Mouse (Mus musculus) hindbrain, postnatal 0 days (tissue): Measurements from ENCODE around the gene Rasgef1b. TPM values are rescaled to one million over a fixed set of nuclear protein-coding genes. Genes with fewer than 3 reads are reported as not detected.

ENCODE experiments used
- ATAC-seq: fragments of 200-750 bp; cut with Nextera tagmentation; 2 replicates; pipeline ENCODE4 v1.8.0; 2017; ENCODE audit warnings: mild to moderate bottlenecking, moderate TSS enrichment, moderate library complexity
- DNase-seq: peaks from one replicate; pipeline ENCODE4 v3.0.0-alpha.2; 2015; ENCODE audit warnings: low spot score
- H3K27ac ChIP-seq: fragments of 300-500 bp; sonication (generic); 2 replicates; pipeline ENCODE4 v1.5.1; 2014; ENCODE audit warnings: mild to moderate bottlenecking
- H3K27me3 ChIP-seq: fragments of 300-500 bp; sonication (generic); 2 replicates; pipeline ENCODE4 v1.6.1; 2014; ENCODE audit warnings: low read length, mixed read lengths; ENCODE audit not compliant: insufficient read depth
- H3K36me3 ChIP-seq: fragments of 300-500 bp; sonication (generic); 2 replicates; pipeline ENCODE4 v1.6.1; 2014; ENCODE audit warnings: low read length, mixed read lengths; ENCODE audit not compliant: insufficient read depth
- H3K4me1 ChIP-seq: fragments of 300-500 bp; sonication (generic); 2 replicates; pipeline ENCODE4 v1.6.1; 2014; ENCODE audit warnings: antibody characterized with exemption, low read length, mixed read lengths; ENCODE audit not compliant: insufficient read depth
- H3K4me2 ChIP-seq: fragments of 300-500 bp; sonication (generic); 2 replicates; pipeline ENCODE4 v1.6.1; 2014; ENCODE audit warnings: low read depth, mild to moderate bottlenecking, low read length, moderate library complexity, mixed read lengths
- H3K4me3 ChIP-seq: fragments of 300-500 bp; sonication (generic); 2 replicates; pipeline ENCODE4 v1.5.1; 2014; ENCODE audit warnings: low read length
- H3K9ac ChIP-seq: fragments of 300-500 bp; sonication (generic); replicated peaks from 2 replicates; pipeline ENCODE4 v1.6.1; 2014; ENCODE audit warnings: mild to moderate bottlenecking, low read length, moderate library complexity, mixed read lengths
- H3K9me3 ChIP-seq: fragments of 300-500 bp; sonication (generic); 2 replicates; pipeline ENCODE4 v1.6.1; 2016; ENCODE audit warnings: low read length, mixed read lengths
- CTCF ChIP-seq: IDR thresholded peaks from 2 replicates; pipeline ENCODE4 v1.5.1; 2016; ENCODE audit warnings: antibody characterized with exemption, control low read depth, low read depth
- WGBS: fragments of 180-500 bp; shearing (Covaris S2); extraction: QIAGEN DNeasy Blood & Tissue Kit; methylation state at CpG from one replicate; pipeline ENCODE4 v1.1.7; 2014; 5-methylcytosine and 5-hydroxymethylcytosine counted together
- polyA plus RNA-seq: library from polyadenylated mRNA; unstranded; fragments of >200 nt; fragmentation: Nextera tagmentation; extraction: Ambion mirVana; gene quantifications from 2 replicates; pipeline ENCODE4 v1.2.1, GENCODE M21; 2015
- total RNA-seq: library from RNA; depleted of rRNA; stranded (reverse); fragments of >200 nt; gene quantifications from 2 replicates; pipeline ENCODE4 v1.2.3, GENCODE M21; 2014

Rasgef1b gene
- total and polyA plus RNA-seq, 2 experiments from 2014 or later = 32.0 to 39.9 TPM

DNA sequence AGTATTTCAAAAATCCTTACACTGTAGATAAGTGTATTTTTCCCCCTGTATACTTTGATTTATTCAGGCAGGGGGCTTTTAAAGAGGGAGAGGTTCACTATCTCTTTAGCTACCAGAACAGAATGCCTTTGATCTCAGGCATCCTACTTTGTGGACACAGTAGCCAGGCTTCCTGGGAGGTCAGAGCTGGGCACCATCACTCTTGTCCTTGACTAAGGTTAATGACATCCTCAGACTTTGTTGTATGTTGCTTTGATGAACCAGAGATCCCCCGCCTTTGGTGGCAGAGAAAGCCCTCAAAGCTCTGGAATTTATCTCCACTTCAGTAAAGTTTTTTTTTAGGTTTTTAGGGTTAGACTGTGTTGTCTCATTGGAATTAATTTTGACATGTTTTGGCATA lies 343.8 kb downstream of the Rasgef1b start:
- H3K9ac ChIP-seq = no peak overlapping the region
- no peak overlapping the region for H3K4me3 ChIP-seq
- no peaks in the 10 kb centered on the region for H3K27me3 ChIP-seq
- no peaks in the 10 kb centered on the region for H3K9me3 ChIP-seq
- DNase-seq (no peak), ATAC-seq (no peak)
- TF ChIP-seq CTCF = no peak
- WGBS = 65% methylated on average over 1 of the region's 1 CpGs
- no peak overlapping the region for H3K27ac ChIP-seq
- no peaks in the 10 kb centered on the region for H3K36me3 ChIP-seq
- no peaks in the 10 kb centered on the region for H3K4me1 ChIP-seq
- H3K4me2 ChIP-seq = no peak overlapping the region

DNA sequence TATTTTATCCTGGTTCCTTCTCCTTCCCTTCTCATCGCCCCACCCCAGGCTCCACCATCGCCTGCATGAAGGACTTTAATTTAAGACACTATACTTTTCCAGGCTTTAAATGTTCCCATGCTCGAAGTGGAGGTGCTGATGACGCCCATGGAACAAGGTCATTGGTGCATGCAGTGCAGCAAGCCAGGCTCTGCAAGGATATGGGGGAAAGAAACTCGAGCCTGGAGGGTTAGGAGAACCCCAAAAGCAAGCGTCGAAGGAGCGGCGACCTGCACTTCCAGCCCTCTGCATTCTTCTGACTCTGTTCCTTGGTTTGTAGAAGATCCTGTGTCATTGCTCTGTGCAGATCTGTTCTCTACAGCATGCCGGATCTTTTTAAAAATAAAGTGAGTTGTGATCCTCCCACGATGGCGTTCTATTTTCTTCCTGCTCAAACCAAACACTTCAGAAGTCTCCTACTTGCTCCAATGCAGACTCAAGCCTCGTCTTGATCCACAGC lies 345.0 kb downstream of the Rasgef1b start:
- WGBS = 86% methylated on average over 13 of the region's 13 CpGs
- Histone ChIP-seq H3K36me3 (no peaks in the 10 kb centered on the region), H3K27me3 (no peaks in the 10 kb centered on the region), H3K4me1 (peaks cover 5% of the 10 kb centered on the region; the same call in 1 of the 2 replicates), H3K27ac (no peak overlapping the region), H3K9me3 (no peaks in the 10 kb centered on the region), H3K9ac (no peak overlapping the region), H3K4me2 (no peak overlapping the region), H3K4me3 (no peak overlapping the region)
- no peak for TF ChIP-seq CTCF
- no peak for DNase-seq
- no peak for ATAC-seq

DNA sequence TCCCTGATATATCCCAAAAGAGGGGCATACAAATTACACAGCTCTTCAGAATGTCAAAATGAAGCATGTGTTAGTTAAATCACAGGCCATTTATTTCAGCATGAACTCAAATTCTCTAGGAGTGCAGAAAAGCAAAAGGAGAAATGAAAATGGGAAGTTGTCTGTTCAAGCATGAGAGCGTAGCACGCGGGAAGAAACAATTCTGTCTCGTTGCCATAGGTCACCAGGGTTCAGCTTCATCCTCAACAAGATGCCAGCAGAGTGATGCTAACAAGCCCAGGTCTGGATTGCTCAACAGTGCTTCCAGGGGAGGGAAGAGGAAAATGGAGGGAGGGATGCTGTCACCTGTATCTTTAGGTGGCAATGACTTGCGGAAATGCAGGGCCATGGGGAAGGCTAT lies 346.1 kb downstream of the Rasgef1b start:
- no peak overlapping the region for H3K9ac ChIP-seq
- H3K4me2 ChIP-seq = no peak overlapping the region
- ATAC-seq = no peak
- H3K9me3 ChIP-seq = no peaks in the 10 kb centered on the region
- no peak for DNase-seq
- H3K4me1 ChIP-seq = peaks cover 9% of the 10 kb centered on the region; the same call in 1 of the 2 replicates
- no peak overlapping the region for H3K27ac ChIP-seq
- no peak overlapping the region for H3K4me3 ChIP-seq
- 54% methylated on average over 5 of the region's 5 CpGs for WGBS
- H3K36me3 ChIP-seq = no peaks in the 10 kb centered on the region
- no peaks in the 10 kb centered on the region for H3K27me3 ChIP-seq
- TF ChIP-seq CTCF = no peak

DNA sequence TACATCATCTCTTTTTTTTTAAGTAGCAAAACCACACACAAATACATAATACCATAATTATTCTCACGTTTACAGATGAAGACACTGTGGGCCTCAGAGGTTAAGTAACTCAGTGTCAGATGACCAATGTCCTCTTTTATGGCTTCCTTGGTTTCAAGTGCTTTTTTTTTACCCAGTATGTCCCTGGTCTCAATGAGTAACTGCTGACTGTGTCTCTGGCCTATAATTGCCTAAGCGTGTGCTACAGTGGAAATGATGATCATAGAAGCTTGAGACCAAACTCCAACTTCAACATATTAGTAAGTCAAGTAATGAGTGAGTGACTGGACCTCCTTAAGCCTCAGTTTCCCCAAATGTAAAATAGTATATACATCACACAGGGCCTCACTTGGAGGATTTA lies 347.2 kb downstream of the Rasgef1b start:
- ATAC-seq (no peak), DNase-seq (no peak)
- peaks cover 9% of the 10 kb centered on the region; the same call in 1 of the 2 replicates for H3K4me1 ChIP-seq
- no peak overlapping the region for H3K4me2 ChIP-seq
- no peak overlapping the region for H3K27ac ChIP-seq
- 89% methylated on average over 2 of the region's 2 CpGs for WGBS
- no peak for TF ChIP-seq CTCF
- H3K27me3 ChIP-seq = no peaks in the 10 kb centered on the region
- no peak overlapping the region for H3K9ac ChIP-seq
- no peaks in the 10 kb centered on the region for H3K9me3 ChIP-seq
- H3K4me3 ChIP-seq = no peak overlapping the region
- no peaks in the 10 kb centered on the region for H3K36me3 ChIP-seq

DNA sequence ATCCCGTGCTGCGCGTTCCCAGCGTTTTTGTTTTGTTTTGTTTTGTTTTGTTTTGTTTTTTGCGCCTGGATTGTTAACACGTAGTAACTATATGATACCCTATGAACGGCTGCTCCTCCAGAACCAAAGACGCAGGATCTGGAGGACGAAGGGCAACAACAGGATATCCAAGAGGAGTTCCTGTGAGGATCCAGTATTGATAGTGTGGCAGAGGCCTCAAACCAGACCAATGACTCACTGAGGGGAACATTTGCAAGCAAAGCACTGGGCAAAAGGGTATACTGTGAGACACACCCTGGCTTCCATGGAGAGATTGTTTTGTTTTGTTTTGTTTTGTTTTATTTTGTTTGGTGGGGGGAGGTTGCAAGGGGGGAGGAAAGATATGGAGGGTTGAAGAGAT lies 348.0 kb downstream of the Rasgef1b start:
- ATAC-seq = no peak
- DNase-seq = no peak
- Histone ChIP-seq H3K4me2 (no peak overlapping the region), H3K27ac (no peak overlapping the region), H3K36me3 (no peaks in the 10 kb centered on the region), H3K9me3 (no peaks in the 10 kb centered on the region), H3K9ac (no peak overlapping the region), H3K4me3 (no peak overlapping the region), H3K27me3 (no peaks in the 10 kb centered on the region), H3K4me1 (peaks cover 9% of the 10 kb centered on the region; the same call in 1 of the 2 replicates)
- TF ChIP-seq CTCF = no peak
- WGBS = 92% methylated on average over 9 of the region's 9 CpGs

DNA sequence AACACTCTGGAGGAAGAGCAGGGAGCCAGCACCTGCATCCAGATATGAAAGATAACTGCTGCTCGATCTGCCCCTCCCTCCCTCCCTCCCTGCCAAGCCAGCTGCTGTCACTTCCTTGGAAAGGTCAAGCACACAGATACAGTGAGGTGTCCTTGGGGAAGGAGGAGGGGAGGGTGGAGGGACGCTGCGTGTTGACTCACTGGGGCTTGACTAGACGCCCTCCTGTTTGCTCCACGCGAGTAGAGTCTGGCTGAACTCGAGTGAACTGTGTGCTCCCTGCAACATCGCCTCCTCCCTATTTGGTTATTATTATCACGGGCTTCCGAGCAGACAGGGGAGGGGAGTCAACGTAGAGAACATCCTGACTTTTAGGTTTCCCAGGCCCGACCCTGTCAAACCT lies 348.7 kb downstream of the Rasgef1b start:
- no peaks in the 10 kb centered on the region for H3K9me3 ChIP-seq
- 45% methylated on average over 12 of the region's 12 CpGs for WGBS

DNA sequence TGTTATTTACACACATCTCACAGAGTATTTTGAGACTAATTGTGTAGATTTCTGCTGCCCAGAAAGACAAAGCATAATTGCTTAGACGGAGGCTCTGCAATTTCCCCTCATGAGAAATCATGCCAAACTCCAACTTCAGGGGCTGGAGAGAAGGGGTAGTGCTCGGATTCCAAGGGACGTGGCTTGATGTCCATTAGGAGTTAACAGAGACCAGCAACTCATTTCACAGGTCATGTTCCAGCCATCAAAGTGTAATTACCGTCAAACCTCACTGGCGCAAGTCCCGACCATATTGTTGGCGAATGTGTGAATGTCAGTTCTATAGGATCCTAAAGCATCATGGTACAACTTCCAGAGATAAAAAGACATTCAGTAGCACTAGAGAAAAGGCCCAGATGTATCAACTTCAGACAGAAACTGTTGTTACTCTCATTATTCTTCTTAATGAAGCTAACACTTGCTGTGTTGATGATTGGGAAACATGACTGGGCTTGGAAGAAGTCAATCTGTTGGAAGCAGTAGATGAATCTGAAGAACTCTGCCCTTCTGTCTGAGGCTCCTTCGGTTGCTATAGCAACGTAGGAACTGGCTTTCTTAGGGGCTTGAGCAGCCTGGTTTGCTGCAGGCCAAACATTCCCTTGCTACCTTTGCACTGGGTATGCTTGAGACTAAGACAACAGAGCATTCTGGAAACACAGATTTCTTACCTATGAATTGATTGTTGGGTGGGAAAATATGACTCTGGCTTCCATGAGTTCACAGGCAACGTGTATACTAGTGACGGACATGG lies 350.2 kb downstream of the Rasgef1b start:
- DNase-seq (peak; percentile 66), ATAC-seq (no peak)
- Histone ChIP-seq H3K27ac (no peak overlapping the region), H3K4me1 (peaks cover 9% of the 10 kb centered on the region; the same call in 1 of the 2 replicates), H3K4me3 (no peak overlapping the region), H3K9me3 (no peaks in the 10 kb centered on the region), H3K4me2 (no peak overlapping the region), H3K36me3 (no peaks in the 10 kb centered on the region), H3K27me3 (no peaks in the 10 kb centered on the region), H3K9ac (no peak overlapping the region)
- TF ChIP-seq CTCF = no peak
- WGBS = 58% methylated on average over 11 of the region's 11 CpGs

More for the DNA sequence above, 348.7 kb downstream of the Rasgef1b start:
- DNase-seq (no peak), ATAC-seq (peak; percentile 36; the same call in 1 of the 2 replicates)
- Histone ChIP-seq H3K4me1 (peaks cover 9% of the 10 kb centered on the region; the same call in 1 of the 2 replicates), H3K4me2 (no peak overlapping the region), H3K36me3 (no peaks in the 10 kb centered on the region), H3K27ac (no peak overlapping the region), H3K9ac (no peak overlapping the region), H3K4me3 (no peak overlapping the region), H3K27me3 (no peaks in the 10 kb centered on the region)
- TF ChIP-seq CTCF = no peak
